Mouse (Mus musculus): ENCODE measurements around the gene Cntn3. TPM values are rescaled to one million over a fixed set of nuclear protein-coding genes. Genes with fewer than 3 reads are reported as not detected.
"Not testable (repeated sequence)": the region's sequence is repeated elsewhere in the genome, so short reads cannot be mapped to it uniquely, and the experiment has no call there.

Gene Cntn3
- not detected for polyA plus RNA-seq (2017; shearing (Covaris generic))

GRCm38 (mm10) chr6:102573001-102573400 lies at the start of gene Cntn3:
Gene Cntn3 (minus strand): TSS chr6:102573101.
- ATAC-seq = not testable (repeated sequence)

GRCm38 (mm10) chr6:102600773-102601172 lies 27.9 kb upstream of the Cntn3 start:
- no peak for ATAC-seq

- no peak for ATAC-seq
These were observed 24.9 kb upstream of the Cntn3 start for GRCm38 (mm10) chr6:102597756-102598155.

- ATAC-seq = no peak
These were observed 17.2 kb upstream of the Cntn3 start for GRCm38 (mm10) chr6:102590151-102590550.

- ATAC-seq = no peak
These were observed 16.4 kb upstream of the Cntn3 start for GRCm38 (mm10) chr6:102589311-102589710.

GRCm38 (mm10) chr6:102586056-102586455 lies 13.2 kb upstream of the Cntn3 start:
- no peak for ATAC-seq

- no peak for ATAC-seq
These were observed 10.7 kb upstream of the Cntn3 start for GRCm38 (mm10) chr6:102583578-102583977.

GRCm38 (mm10) chr6:102567496-102567895 lies 5.4 kb downstream of the Cntn3 start:
- no peak for ATAC-seq

- no peak for ATAC-seq
These were observed 7.7 kb downstream of the Cntn3 start for GRCm38 (mm10) chr6:102565228-102565627.

- ATAC-seq = no peak
These were observed 8.7 kb downstream of the Cntn3 start for GRCm38 (mm10) chr6:102564011-102564731.

GRCm38 (mm10) chr6:102563431-102563830 lies 9.5 kb downstream of the Cntn3 start:
- ATAC-seq = no peak

- ATAC-seq = no peak
These were observed 15.4 kb downstream of the Cntn3 start for GRCm38 (mm10) chr6:102557521-102557920.

- no peak for ATAC-seq
These were observed 16.4 kb downstream of the Cntn3 start for GRCm38 (mm10) chr6:102556497-102556896.

GRCm38 (mm10) chr6:102555814-102556437 lies 17.0 kb downstream of the Cntn3 start:
- no peak for ATAC-seq

GRCm38 (mm10) chr6:102555067-102555657 lies 17.7 kb downstream of the Cntn3 start:
- no peak for ATAC-seq

GRCm38 (mm10) chr6:102541633-102542412 lies 31.1 kb downstream of the Cntn3 start:
- no peak for ATAC-seq

- ATAC-seq = no peak
These were observed 37.3 kb downstream of the Cntn3 start for GRCm38 (mm10) chr6:102535599-102535998.

GRCm38 (mm10) chr6:102523037-102523436 lies 49.9 kb downstream of the Cntn3 start:
- no peak for ATAC-seq

GRCm38 (mm10) chr6:102520977-102521376 lies 51.9 kb downstream of the Cntn3 start:
- ATAC-seq = no peak

GRCm38 (mm10) chr6:102515231-102515630 lies 57.7 kb downstream of the Cntn3 start:
- no peak for ATAC-seq

- ATAC-seq = no peak
These were observed 60.8 kb downstream of the Cntn3 start for GRCm38 (mm10) chr6:102512085-102512484.

- ATAC-seq = no peak
These were observed 87.4 kb downstream of the Cntn3 start for GRCm38 (mm10) chr6:102485509-102485908.
